Mouse (Mus musculus): Measurements from ENCODE around the gene 4930556J24Rik. TPM values are rescaled to one million over a fixed set of nuclear protein-coding genes. Genes with fewer than 3 reads are reported as not detected.

4930556J24Rik gene
- polyA plus RNA-seq, 1 experiment from 2014 or later: 0.21 TPM

GRCm38 (mm10) chr11:3900296-3900695 lies 76.3 kb downstream of the 4930556J24Rik start:
- H3K9ac ChIP-seq: no peak overlapping the region
- H3K36me3 ChIP-seq: no peaks in the 10 kb centered on the region
- no peak overlapping the region for H3K4me2 ChIP-seq
- WGBS: 66% methylated on average over 6 of the region's 6 CpGs
- H3K27ac ChIP-seq: no peak overlapping the region
- H3K9me3 ChIP-seq: no peaks in the 10 kb centered on the region
- no peak for ATAC-seq (ENCODE audit: insufficient read depth, low FRiP score, low read depth)
- H3K4me3 ChIP-seq (replicated peaks): no peak overlapping the region
- H3K4me1 ChIP-seq: no peaks in the 10 kb centered on the region
- no peaks in the 10 kb centered on the region for H3K27me3 ChIP-seq (replicated peaks)

GRCm38 (mm10) chr11:3895933-3896332 lies 80.6 kb downstream of the 4930556J24Rik start:
- no peak overlapping the region for H3K4me2 ChIP-seq
- no peaks in the 10 kb centered on the region for H3K36me3 ChIP-seq
- peaks cover 4% of the 10 kb centered on the region; the same call in 1 of the 2 replicates for H3K4me1 ChIP-seq
- 74% methylated on average over 1 of the region's 1 CpGs for WGBS
- no peak overlapping the region for H3K27ac ChIP-seq
- no peaks in the 10 kb centered on the region for H3K27me3 ChIP-seq (replicated peaks)
- no peaks in the 10 kb centered on the region for H3K9me3 ChIP-seq
- ATAC-seq (ENCODE audit: insufficient read depth, low FRiP score, low read depth): no peak
- H3K4me3 ChIP-seq (replicated peaks): no peak overlapping the region
- H3K9ac ChIP-seq: no peak overlapping the region

- ATAC-seq (ENCODE audit: insufficient read depth, low FRiP score, low read depth): peak; percentile 15; the same call in 1 of the 2 replicates
- WGBS: 2% methylated on average over 10 of the region's 10 CpGs
- peak overlapping the region; percentile 87 for H3K4me2 ChIP-seq
- no peaks in the 10 kb centered on the region for H3K27me3 ChIP-seq (replicated peaks)
- no peaks in the 10 kb centered on the region for H3K36me3 ChIP-seq
- H3K9ac ChIP-seq: peak overlapping the region; percentile 17; the same call in 1 of the 2 replicates
- peak overlapping the region; percentile 53 for H3K4me3 ChIP-seq (replicated peaks)
- H3K9me3 ChIP-seq: no peaks in the 10 kb centered on the region
- peaks cover 4% of the 10 kb centered on the region; the same call in 1 of the 2 replicates for H3K4me1 ChIP-seq
- peak overlapping the region; percentile 86 for H3K27ac ChIP-seq
Measured at GRCm38 (mm10) chr11:3895458-3895857, 81.1 kb downstream of the 4930556J24Rik start.

- Histone ChIP-seq H3K9me3 (no peaks in the 10 kb centered on the region), H3K4me3 (replicated peaks) (peak within 1 kb of the TSS; percentile 53), H3K9ac (peak within 1 kb of the TSS; percentile 17; the same call in 1 of the 2 replicates), H3K4me1 (peaks cover 4% of the 10 kb centered on the region; the same call in 1 of the 2 replicates), H3K27ac (peak within 1 kb of the TSS; percentile 86), H3K4me2 (peak within 1 kb of the TSS; percentile 87), H3K27me3 (replicated peaks) (no peaks in the 10 kb centered on the region), H3K36me3 (no peaks in the 10 kb centered on the region)
- WGBS: 5% methylated on average over 46 of the region's 46 CpGs
- ATAC-seq (ENCODE audit: insufficient read depth, low FRiP score, low read depth): peak; percentile 95
Measured at GRCm38 (mm10) chr11:3894406-3895281, 81.9 kb downstream of the 4930556J24Rik start, which contains the start of the genes 4921536K21Rik and Dusp18. 4921536K21Rik (minus strand) TSS chr11:3895098. Dusp18 (plus strand) TSS chr11:3895240.

GRCm38 (mm10) chr11:3893970-3894369 lies 82.6 kb downstream of the 4930556J24Rik start:
- Histone ChIP-seq H3K27ac (no peak overlapping the region), H3K4me1 (peaks cover 4% of the 10 kb centered on the region; the same call in 1 of the 2 replicates), H3K9ac (no peak overlapping the region), H3K4me2 (no peak overlapping the region), H3K36me3 (no peaks in the 10 kb centered on the region), H3K4me3 (replicated peaks) (no peak overlapping the region), H3K9me3 (no peaks in the 10 kb centered on the region), H3K27me3 (replicated peaks) (no peaks in the 10 kb centered on the region)
- no peak for ATAC-seq (ENCODE audit: insufficient read depth, low FRiP score, low read depth)
- WGBS: 79% methylated on average over 6 of the region's 6 CpGs

Other genes starting within 250 kb of the 4930556J24Rik start
- gene Osbp2, start 112.9 kb downstream of the 4930556J24Rik start, polyA plus RNA-seq (2015; fragmentation: Nextera tagmentation; extraction: Ambion mirVana): 0.39 and 0.40 TPM in 2 replicates
- 0.19 and 0.32 TPM in 2 replicates for gene 4921536K21Rik, start 81.7 kb downstream of the 4930556J24Rik start, polyA plus RNA-seq (2015; fragmentation: Nextera tagmentation; extraction: Ambion mirVana)
- 8.0 and 8.1 TPM in 2 replicates for gene Dusp18, start 81.5 kb downstream of the 4930556J24Rik start, polyA plus RNA-seq (2015; fragmentation: Nextera tagmentation; extraction: Ambion mirVana)
- gene Slc35e4, start 62.1 kb downstream of the 4930556J24Rik start, polyA plus RNA-seq (2015; fragmentation: Nextera tagmentation; extraction: Ambion mirVana): 4.0 and 4.7 TPM in 2 replicates
- gene Tcn2, start 44.6 kb downstream of the 4930556J24Rik start, polyA plus RNA-seq (2015; fragmentation: Nextera tagmentation; extraction: Ambion mirVana): 40.0 and 43.6 TPM in 2 replicates
- 75.6 and 80.2 TPM in 2 replicates for gene Pes1, start 12.8 kb downstream of the 4930556J24Rik start, polyA plus RNA-seq (2015; fragmentation: Nextera tagmentation; extraction: Ambion mirVana)
- 18.3 and 21.6 TPM in 2 replicates for gene Gal3st1, start 6.9 kb upstream of the 4930556J24Rik start, polyA plus RNA-seq (2015; fragmentation: Nextera tagmentation; extraction: Ambion mirVana)
- gene Sec14l4, start 54.7 kb upstream of the 4930556J24Rik start, polyA plus RNA-seq (2015; fragmentation: Nextera tagmentation; extraction: Ambion mirVana): 1.4 and 1.5 TPM in 2 replicates
- gene Sec14l3, start 88.1 kb upstream of the 4930556J24Rik start, polyA plus RNA-seq (2015; fragmentation: Nextera tagmentation; extraction: Ambion mirVana): 0.08 and 0.18 TPM in 2 replicates
- gene Mtfp1, start 118.7 kb upstream of the 4930556J24Rik start, polyA plus RNA-seq (2015; fragmentation: Nextera tagmentation; extraction: Ambion mirVana): 21.7 and 21.8 TPM in 2 replicates
- 1.7 and 1.9 TPM in 2 replicates for gene Sec14l2, start 146.6 kb upstream of the 4930556J24Rik start, polyA plus RNA-seq (2015; fragmentation: Nextera tagmentation; extraction: Ambion mirVana)
- 25.1 and 26.8 TPM in 2 replicates for gene Rnf215, start 158.4 kb upstream of the 4930556J24Rik start, polyA plus RNA-seq (2015; fragmentation: Nextera tagmentation; extraction: Ambion mirVana)
- gene Ccdc157, start 183.5 kb upstream of the 4930556J24Rik start, polyA plus RNA-seq (2015; fragmentation: Nextera tagmentation; extraction: Ambion mirVana): 6.1 and 6.4 TPM in 2 replicates
- 39.2 and 44.2 TPM in 2 replicates for gene Sf3a1, start 183.6 kb upstream of the 4930556J24Rik start, polyA plus RNA-seq (2015; fragmentation: Nextera tagmentation; extraction: Ambion mirVana)
- gene Tbc1d10a, start 210.0 kb upstream of the 4930556J24Rik start, polyA plus RNA-seq (2015; fragmentation: Nextera tagmentation; extraction: Ambion mirVana): 31.1 and 33.4 TPM in 2 replicates
- gene Castor1, start 241.4 kb upstream of the 4930556J24Rik start, polyA plus RNA-seq (2015; fragmentation: Nextera tagmentation; extraction: Ambion mirVana): 3.8 and 4.8 TPM in 2 replicates

All from stomach, embryonic 15.5 days (tissue).